11 mouse cellular contexts compared by ENCODE assay signal in the genomic region with DNA sequence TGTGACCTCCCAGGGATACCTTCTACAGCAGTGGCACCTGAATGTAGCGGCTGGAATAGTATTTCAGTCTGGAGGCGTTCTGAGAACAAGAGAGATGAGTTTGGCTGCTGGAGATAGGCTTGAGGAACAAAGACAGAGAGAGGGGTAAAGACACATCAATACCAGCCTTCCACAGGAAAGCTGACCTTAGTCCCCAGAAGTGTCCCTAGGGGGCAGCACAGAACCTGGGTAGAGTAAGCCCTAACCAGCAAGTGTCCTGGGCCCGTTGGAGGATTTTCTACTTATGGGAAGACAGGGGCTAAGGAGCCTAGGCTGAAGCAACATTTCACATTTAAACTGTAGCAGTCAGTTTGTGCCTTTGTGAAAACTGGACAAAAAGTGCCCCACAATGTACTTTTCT. TPM values are rescaled to one million over a fixed set of nuclear protein-coding genes. Genes with fewer than 3 reads are reported as not detected.
DNase-seq lines count a peak whose midpoint lies in the region; ATAC-seq and TF ChIP-seq lines count a peak whose summit lies in the region.
"Had no signal": no experiment of that assay in that cellular context is flagged by ENCODE, and none has a peak within 500 bp of the region (broad histone marks: within the 10 kb centered on the region; RNA-seq: fewer than 3 reads in every experiment).

No protein-coding gene starts in this region.

- ATAC-seq in CD4-positive, CD25-positive, alpha-beta regulatory T cell, adult 4 months, result no peak

- peak; percentile 48 for DNase-seq in CD4-positive, CD25-positive, alpha-beta regulatory T cell, adult 2 months (ENCODE audit: low read depth, low spot score)
- no peak for DNase-seq in left cerebral cortex, adult 2 months (ENCODE audit: extremely low spot score in 1 of 2, low spot score in 2 of 2)
- no peak for DNase-seq in left cerebral cortex, postnatal 4 days
- peak; percentile 42 for DNase-seq in c-Kit-positive CD71-positive TER-119-positive erythroid progenitor cells, embryonic 14.5 days (ENCODE audit: low spot score)
- DNase-seq in spleen, postnatal 36 days (ENCODE audit: low spot score in 2 of 2), result peak; percentile 29 to 34
- no peak for DNase-seq in heart, adult 9 months (ENCODE audit: low spot score in 2 of 2)
- DNase-seq in yolk sac, embryonic 10.5 days (ENCODE audit: low spot score), result no peak
- DNase-seq: adrenal gland, postnatal 36 days; gastrocnemius, postnatal 25 days had no signal

- H3K27ac ChIP-seq in left cerebral cortex, adult 2 months, result no peak overlapping the region
- H3K27ac ChIP-seq: limb, embryonic 12.5 days had no signal

- peak; percentile 20 for TF ChIP-seq CTCF in left cerebral cortex, adult 2 months (IDR thresholded peaks at IDR 0.05)

- intact Hi-C loops in left cerebral cortex, adult 2 months (cut with DNase I), result no loop called here
- intact Hi-C loops in left cerebral cortex, postnatal 4 days (cut with DNase I), result no loop called here

- H3K4me3 ChIP-seq in left cerebral cortex, adult 2 months, result no peak overlapping the region
- H3K4me3 ChIP-seq: limb, embryonic 12.5 days had no signal

RNA-seq across cellular contexts. Expression of a gene that starts 12.5 kb away (rescaled TPM):
- polyA plus RNA-seq in CD4-positive, CD25-positive, alpha-beta regulatory T cell, adult 4 months (2017; shearing (Covaris generic)), result not detected
- 1 to 10 TPM in 1 of 2 experiments, under 1 TPM in 1; 0.70 to 1.1 TPM for total RNA-seq in left cerebral cortex, adult 2 months (2021)
- total RNA-seq in left cerebral cortex, postnatal 4 days (2021), result under 1 TPM in 1 of 2 experiments, not detected in 1; 0.26 TPM

RNA-seq across cellular contexts. Expression of a gene that starts 13.3 kb away (rescaled TPM):
- polyA plus RNA-seq in CD4-positive, CD25-positive, alpha-beta regulatory T cell, adult 4 months (2017; shearing (Covaris generic)), result not detected
- total RNA-seq in left cerebral cortex, adult 2 months (2021), result 10 to 100 TPM; 67.4 to 69.7 TPM
- total RNA-seq in left cerebral cortex, postnatal 4 days (2021), result 10 to 100 TPM; 68.3 to 70.8 TPM

Comparison
In these comparisons a context has a peak if more than half of its experiments do, and no peak if none do; other contexts are left out.
1. DNase-seq: peak in CD4-positive, CD25-positive, alpha-beta regulatory T cell, adult 2 months (single experiment), c-Kit-positive CD71-positive TER-119-positive erythroid progenitor cells, embryonic 14.5 days (single experiment) and spleen, postnatal 36 days (2 of 2); none in left cerebral cortex, adult 2 months (0 of 2), left cerebral cortex, postnatal 4 days (single experiment), heart, adult 9 months (0 of 2) and yolk sac, embryonic 10.5 days (single experiment).